Mouse (Mus musculus) liver, embryonic 14.5 days (tissue): ENCODE results near the gene Ccdc169.

Experiments
- CTCF ChIP-seq: IDR thresholded peaks from 2 replicates; pipeline ENCODE4 v1.5.1; 2016; ENCODE audit warnings: antibody characterized with exemption, low read depth, control low read depth
- EP300 ChIP-seq: IDR thresholded peaks from 2 replicates; pipeline ENCODE4 v1.6.1; 2016; ENCODE audit warnings: antibody characterized with exemption, low read depth

GRCm38 (mm10) chr3:55222502-55222901 is 85.4 kb downstream of the Ccdc169 start:
- TF ChIP-seq CTCF (peak; percentile 51), EP300 (no peak)
